Mouse (Mus musculus) c-Kit-negative CD71-positive TER-119-positive erythroid progenitor cells, embryonic 14.5 days (primary cell): ENCODE data around the gene Nhlh1.

Experiments used
- DNase-seq: peaks from one replicate; pipeline ENCODE4 v3.0.0-alpha.2; 2013; ENCODE audit warnings: low read depth, low spot score

Nhlh1 gene

DNA sequence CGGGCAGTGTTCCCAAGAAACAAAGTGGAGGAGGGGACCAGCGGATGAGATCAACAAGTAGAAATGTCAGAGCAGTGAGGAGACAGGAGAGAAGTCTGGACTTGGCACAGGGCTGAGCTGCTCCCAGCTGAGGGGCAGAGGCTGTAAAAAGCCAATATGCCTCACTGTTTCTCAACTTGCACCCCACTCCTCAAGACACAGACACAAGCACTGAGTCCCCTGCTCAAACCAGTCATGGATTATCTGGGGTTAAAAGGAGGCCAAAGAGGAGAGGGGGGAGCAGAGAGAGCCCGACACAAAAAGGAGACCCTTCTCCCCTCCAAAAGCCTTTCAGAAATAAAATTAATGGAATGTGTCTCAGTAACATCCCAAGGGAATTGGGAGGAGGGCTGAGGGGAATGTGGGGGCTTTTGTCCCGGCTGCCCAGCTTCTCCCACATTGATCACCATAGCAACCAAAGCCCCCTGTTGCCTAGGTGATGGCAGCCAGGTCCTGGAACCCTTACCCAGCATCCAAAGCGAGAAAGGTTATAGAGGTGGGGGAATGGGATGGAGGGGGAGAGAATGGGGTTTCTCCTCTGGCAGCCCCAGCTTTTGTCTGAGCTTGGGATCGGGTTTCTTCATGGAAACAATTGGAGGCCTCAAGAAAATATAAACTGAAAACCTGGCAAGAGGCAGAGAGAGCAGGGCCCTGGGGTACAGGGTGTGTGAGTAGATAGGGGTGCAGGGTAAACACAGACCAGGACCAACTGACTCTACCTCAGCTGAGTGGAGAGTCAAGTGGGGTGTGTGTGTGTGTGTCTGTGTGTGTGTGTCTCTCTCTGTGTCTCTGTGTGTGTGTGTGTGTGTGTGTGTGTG, 40.5 kb downstream of the Nhlh1 start:
- DNase-seq = no peak

DNA sequence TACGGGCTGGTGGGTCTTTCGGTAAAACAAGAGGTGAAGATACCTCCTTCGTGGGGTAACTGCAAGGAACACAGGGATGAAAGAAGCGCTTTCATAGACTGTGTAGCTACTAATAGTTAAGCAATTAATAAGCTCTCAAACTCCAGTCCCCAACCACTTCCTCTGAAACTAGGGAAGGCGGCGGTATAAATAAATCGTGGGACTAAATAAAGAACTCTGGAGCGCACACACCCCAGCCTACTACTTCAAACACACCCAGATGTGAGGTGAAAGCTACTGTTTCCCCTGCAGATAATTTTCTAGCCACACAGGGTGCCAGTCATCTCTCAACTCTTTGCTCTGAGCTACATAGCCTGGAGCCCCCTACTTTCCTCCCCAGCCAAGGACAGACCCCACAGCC, 41.3 kb downstream of the Nhlh1 start:
- DNase-seq = no peak

DNA sequence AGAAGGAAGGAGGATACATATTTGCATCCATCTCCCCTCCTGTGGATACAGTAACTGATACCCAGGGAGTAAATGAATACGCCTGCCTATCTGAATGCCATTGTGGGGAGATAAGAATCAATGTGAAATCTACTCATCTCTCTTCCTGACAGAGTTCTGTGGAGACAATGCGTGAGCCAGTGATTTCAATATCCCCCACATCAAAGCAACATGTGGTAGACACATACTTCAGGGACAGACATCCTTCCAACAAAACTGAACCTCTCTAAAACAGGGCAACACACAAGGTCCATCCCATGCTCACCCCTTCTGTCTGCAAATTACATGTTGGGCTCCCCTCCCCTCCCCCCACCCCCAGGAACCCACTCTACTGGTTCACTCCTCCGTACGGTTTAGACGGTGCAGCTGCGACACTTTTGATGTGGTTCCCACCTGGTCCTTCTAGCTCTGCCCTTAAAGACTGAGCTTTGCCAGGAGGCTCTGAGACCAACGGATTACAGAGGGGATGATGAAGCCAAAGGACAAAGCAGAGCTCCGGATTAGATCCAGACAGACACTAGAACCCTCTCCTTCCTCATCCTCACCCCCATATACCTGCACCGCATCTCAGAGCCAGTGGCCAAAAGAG, 41.9 kb downstream of the Nhlh1 start:
- no peak for DNase-seq

DNA sequence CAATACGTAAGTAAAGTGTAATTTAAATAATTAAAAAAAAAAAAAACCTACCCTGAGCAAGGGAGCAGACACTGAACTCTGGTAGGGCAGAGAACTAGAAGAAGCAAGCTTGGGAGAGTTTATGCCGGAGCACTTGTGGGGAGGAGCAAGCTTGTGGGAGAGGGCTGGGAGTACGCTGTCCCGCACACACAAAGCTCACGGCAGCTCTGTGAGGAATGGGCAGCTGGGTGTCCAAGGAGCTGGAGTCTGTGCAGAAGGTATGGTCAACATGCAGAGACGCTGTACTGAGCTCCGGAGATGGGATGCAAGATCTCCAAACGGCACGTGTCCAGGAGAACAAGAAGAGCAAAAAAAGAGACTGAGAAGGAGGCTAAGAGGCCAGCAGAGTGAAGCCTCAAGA, 42.6 kb downstream of the Nhlh1 start:
- DNase-seq = no peak

DNA sequence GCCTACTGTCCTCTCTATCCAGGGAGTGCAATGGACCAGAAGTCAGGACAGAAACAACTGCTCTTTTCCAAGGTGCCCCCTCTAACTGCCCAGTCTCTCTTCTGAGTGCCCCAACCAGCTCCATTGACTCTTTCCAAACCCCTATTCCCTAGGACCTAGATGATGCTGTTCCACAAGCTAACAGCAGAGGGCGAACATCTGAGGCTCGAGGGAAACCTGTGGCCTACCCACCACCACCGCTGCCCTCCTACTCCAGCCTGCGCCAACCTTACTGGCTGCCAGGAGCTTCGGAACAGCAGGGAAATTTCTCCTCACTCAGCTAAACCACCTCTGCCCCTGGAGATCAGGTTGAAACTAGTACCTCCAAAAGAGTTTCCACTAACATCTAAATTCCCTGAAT, 45.3 kb downstream of the Nhlh1 start:
- DNase-seq = no peak

DNA sequence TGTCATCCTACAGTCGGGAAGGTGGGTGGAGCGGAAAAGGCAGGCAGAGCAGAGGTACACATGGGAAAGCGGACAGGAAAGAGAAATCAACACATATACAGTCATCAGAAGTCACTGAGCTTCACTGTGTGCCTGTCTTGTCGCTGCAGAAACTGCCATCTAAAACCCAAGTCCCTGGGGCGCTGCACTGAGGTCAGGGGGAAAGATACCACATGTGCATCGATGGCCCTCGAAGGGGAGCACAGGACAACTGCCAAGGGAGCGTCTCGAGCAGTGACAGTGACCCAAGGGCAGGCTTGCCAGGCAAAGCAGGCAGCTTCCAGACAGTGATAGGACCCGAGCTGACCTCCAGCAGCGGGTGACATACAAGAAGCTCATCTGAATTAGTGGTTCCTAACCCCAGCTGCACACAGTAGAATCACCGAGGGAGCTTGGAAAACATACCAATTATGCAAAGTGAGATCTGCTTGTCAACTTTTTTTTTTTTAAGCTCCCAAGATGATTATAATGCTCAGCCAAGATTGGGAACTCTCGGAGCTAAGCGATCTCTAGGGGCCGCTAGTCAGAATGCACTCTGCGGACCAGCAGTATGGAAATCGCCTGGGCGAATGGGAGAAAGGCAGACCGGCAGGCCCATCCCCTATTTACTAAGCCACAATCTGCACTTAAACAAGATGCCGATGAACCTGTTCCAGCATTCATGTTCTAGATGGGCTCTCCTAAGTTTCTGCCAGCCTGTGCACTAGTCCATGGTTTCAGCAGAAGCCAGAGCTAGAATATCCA, 47.1 kb downstream of the Nhlh1 start:
- no peak for DNase-seq

DNA sequence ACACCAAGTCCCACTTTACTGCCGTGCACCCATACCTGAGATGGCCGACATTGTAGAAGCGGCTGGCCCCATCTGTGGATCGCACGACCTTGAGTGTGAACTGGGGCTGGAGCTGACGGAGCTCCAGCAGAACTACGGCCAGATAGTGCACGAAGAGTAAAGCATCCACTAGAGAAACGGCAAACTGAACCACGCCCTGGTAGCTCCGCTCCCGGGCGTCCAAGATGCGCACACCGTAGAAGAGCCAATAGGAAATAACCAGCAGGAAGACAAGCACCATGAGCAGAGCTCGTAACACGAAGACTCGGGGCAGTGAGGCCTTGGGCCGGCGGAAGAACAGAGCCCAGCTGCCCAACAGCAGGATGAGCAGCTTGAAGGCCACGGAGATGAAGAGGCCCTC, 48.0 kb downstream of the Nhlh1 start:
- no peak for DNase-seq

DNA sequence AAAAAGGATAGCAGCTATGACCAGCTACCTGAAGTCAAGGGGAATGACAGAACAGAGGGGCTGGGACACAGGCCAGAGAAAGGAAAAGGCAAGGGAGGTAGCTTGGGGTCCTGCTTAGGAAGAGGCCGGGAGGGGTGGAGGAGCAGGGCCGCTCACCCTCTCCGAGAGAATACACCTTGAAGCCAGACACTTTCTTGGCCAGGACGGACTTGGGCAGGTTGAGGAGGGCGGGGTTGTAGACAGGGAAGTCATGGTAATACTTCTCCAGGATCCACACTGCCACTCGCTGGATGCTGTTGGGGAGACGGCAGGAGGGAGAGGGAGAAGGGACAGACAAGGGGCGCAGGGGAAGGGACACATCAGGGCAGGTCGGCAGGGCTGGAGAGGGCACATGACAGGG, 49.0 kb downstream of the Nhlh1 start:
- DNase-seq = no peak

DNA sequence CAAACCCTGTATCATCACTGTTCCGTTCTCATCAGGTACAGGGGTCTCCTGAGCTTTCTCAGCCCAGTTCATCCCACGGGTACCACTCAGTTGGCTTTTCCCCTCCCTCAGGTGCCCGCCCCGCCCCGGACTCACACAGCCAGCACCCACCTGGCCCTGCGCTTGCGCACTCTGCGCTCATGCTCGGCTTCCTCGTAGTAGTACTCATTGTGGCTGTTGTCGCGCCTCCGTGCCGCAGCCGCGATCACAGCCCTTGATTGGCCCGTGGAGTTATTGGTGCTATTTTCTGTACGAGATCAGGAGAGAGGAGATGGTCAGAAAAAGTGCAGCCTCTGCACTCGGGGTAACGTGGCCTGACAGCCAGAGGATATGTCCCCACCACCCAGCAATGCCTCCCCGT, 49.6 kb downstream of the Nhlh1 start:
- DNase-seq = no peak
